Mouse (Mus musculus) neural tube, embryonic 12.5 days (tissue): ENCODE data around the gene Cops2. TPM values are rescaled to one million over a fixed set of nuclear protein-coding genes. Genes with fewer than 3 reads are reported as not detected.

Experiments used
- ATAC-seq: fragments of 200-750 bp; cut with Nextera tagmentation; 2 replicates; pipeline ENCODE4 v1.8.0; 2017; ENCODE audit warnings: low read depth, mild to moderate bottlenecking, moderate TSS enrichment, moderate library complexity; ENCODE audit not compliant: low FRiP score
- H3K27ac ChIP-seq: fragments of 300-500 bp; sonication (generic); 2 replicates; pipeline ENCODE4 v1.5.1; 2016
- H3K27me3 ChIP-seq: fragments of 300-500 bp; sonication (generic); replicated peaks from 2 replicates; pipeline ENCODE4 v1.6.1; 2016; ENCODE audit warnings: mild to moderate bottlenecking
- H3K36me3 ChIP-seq: fragments of 300-500 bp; sonication (generic); 2 replicates; pipeline ENCODE4 v1.6.1; 2016; ENCODE audit warnings: mild to moderate bottlenecking
- H3K4me1 ChIP-seq: fragments of 300-500 bp; sonication (generic); 2 replicates; pipeline ENCODE4 v1.6.1; 2016
- H3K4me2 ChIP-seq: fragments of 300-500 bp; sonication (generic); replicated peaks from 2 replicates; pipeline ENCODE4 v1.6.1; 2016; ENCODE audit warnings: mild to moderate bottlenecking
- H3K4me3 ChIP-seq: fragments of 300-500 bp; sonication (generic); 2 replicates; pipeline ENCODE4 v1.5.1; 2016
- H3K9ac ChIP-seq: fragments of 300-500 bp; sonication (generic); 2 replicates; pipeline ENCODE4 v1.6.1; 2016; ENCODE audit warnings: mild to moderate bottlenecking
- H3K9me3 ChIP-seq: fragments of 300-500 bp; sonication (generic); 2 replicates; pipeline ENCODE4 v1.6.1; 2016; ENCODE audit warnings: mild to moderate bottlenecking
- WGBS: fragments of 180-500 bp; shearing (Covaris S2); methylation state at CpG from one replicate; pipeline ENCODE4 v1.1.7; 2016; 5-methylcytosine and 5-hydroxymethylcytosine counted together
- polyA plus RNA-seq: library from polyadenylated mRNA; unstranded; fragments of >200 nt; fragmentation: Nextera tagmentation; extraction: Ambion mirVana; gene quantifications from 2 replicates; pipeline ENCODE4 v1.2.1, GENCODE M21; 2016

The Cops2 gene
- polyA plus RNA-seq, 1 experiment from 2014 or later: 83.4 TPM

DNA sequence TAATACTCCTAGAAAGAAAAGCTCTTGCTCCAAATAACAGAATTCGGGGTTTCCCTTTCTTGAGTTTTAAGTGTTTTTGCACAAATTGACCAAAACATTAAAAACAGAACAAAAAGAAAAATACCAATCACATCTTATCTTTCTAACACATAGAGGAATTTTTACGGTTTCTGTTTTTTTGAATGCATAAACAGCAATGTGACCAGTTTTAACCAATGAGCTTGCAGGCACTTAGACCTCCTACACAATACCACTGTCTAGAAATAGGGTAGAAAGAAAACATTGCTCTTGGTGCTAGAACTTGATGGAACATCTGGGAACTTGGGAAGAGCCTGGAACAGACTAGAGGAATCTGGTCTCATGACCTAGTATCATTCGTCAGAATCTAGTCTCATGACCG, 68.7 kb downstream of the Cops2 start:
- no peak overlapping the region for H3K4me3 ChIP-seq
- 91% methylated on average over 4 of the region's 4 CpGs for WGBS
- no peak overlapping the region for H3K9ac ChIP-seq
- no peak overlapping the region for H3K27ac ChIP-seq
- no peak for ATAC-seq
- H3K27me3 ChIP-seq: no peaks in the 10 kb centered on the region
- H3K4me1 ChIP-seq: no peaks in the 10 kb centered on the region
- H3K36me3 ChIP-seq: no peaks in the 10 kb centered on the region
- no peaks in the 10 kb centered on the region for H3K9me3 ChIP-seq
- no peak overlapping the region for H3K4me2 ChIP-seq

GRCm38 (mm10) chr2:125789265-125789664, 69.7 kb downstream of the Cops2 start:
- ATAC-seq: no peak
- Histone ChIP-seq H3K27ac (no peak overlapping the region), H3K27me3 (no peaks in the 10 kb centered on the region), H3K36me3 (no peaks in the 10 kb centered on the region), H3K9me3 (no peaks in the 10 kb centered on the region), H3K4me3 (no peak overlapping the region), H3K9ac (no peak overlapping the region), H3K4me1 (no peaks in the 10 kb centered on the region), H3K4me2 (no peak overlapping the region)
- 68% methylated on average over 5 of the region's 5 CpGs for WGBS

GRCm38 (mm10) chr2:125788785-125789184, 70.2 kb downstream of the Cops2 start:
- no peaks in the 10 kb centered on the region for H3K27me3 ChIP-seq
- no peak for ATAC-seq
- WGBS: 75% methylated on average over 3 of the region's 3 CpGs
- no peak overlapping the region for H3K4me3 ChIP-seq
- no peaks in the 10 kb centered on the region for H3K36me3 ChIP-seq
- no peak overlapping the region for H3K4me2 ChIP-seq
- no peaks in the 10 kb centered on the region for H3K4me1 ChIP-seq
- no peak overlapping the region for H3K9ac ChIP-seq
- no peaks in the 10 kb centered on the region for H3K9me3 ChIP-seq
- H3K27ac ChIP-seq: no peak overlapping the region

GRCm38 (mm10) chr2:125788351-125788750, 70.6 kb downstream of the Cops2 start:
- no peaks in the 10 kb centered on the region for H3K36me3 ChIP-seq
- ATAC-seq: no peak
- H3K9me3 ChIP-seq: no peaks in the 10 kb centered on the region
- H3K27me3 ChIP-seq: no peaks in the 10 kb centered on the region
- H3K4me2 ChIP-seq: no peak overlapping the region
- H3K4me1 ChIP-seq: no peaks in the 10 kb centered on the region
- H3K4me3 ChIP-seq: no peak overlapping the region
- no peak overlapping the region for H3K9ac ChIP-seq
- no peak overlapping the region for H3K27ac ChIP-seq

- no peak for ATAC-seq
- no peak overlapping the region for H3K4me2 ChIP-seq
- no peak overlapping the region for H3K27ac ChIP-seq
- WGBS: 78% methylated on average over 4 of the region's 4 CpGs
- no peak overlapping the region for H3K4me3 ChIP-seq
- H3K9me3 ChIP-seq: no peaks in the 10 kb centered on the region
- H3K9ac ChIP-seq: no peak overlapping the region
- no peaks in the 10 kb centered on the region for H3K36me3 ChIP-seq
- no peaks in the 10 kb centered on the region for H3K27me3 ChIP-seq
- H3K4me1 ChIP-seq: peaks cover 19% of the 10 kb centered on the region
Observed at GRCm38 (mm10) chr2:125785021-125785420, 73.9 kb downstream of the Cops2 start.

- Histone ChIP-seq H3K36me3 (no peaks in the 10 kb centered on the region), H3K4me2 (no peak overlapping the region), H3K27ac (no peak overlapping the region), H3K4me1 (peaks cover 21% of the 10 kb centered on the region), H3K27me3 (no peaks in the 10 kb centered on the region), H3K9ac (no peak overlapping the region), H3K4me3 (no peak overlapping the region), H3K9me3 (no peaks in the 10 kb centered on the region)
- ATAC-seq: no peak
- 71% methylated on average over 4 of the region's 4 CpGs for WGBS
Observed at GRCm38 (mm10) chr2:125784392-125784791, 74.5 kb downstream of the Cops2 start.

DNA sequence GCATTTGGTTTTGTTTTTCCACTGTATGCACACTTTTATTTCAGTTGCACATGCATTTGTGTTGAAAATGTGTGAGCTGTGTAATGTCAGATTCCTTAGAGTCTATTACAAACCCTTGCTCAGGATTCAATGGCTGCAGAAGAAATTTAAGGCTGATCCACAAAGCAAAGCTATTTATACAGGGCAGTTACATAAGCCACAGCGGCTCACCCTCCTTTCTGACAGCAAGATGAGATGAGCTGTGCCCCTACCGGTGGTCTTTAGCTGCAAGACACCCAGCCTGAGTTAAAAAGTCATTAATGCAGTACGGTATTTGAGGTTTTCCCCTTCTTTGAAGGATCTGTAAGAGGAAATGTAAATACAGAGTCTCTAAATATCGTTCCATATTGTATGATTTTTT, 75.1 kb downstream of the Cops2 start:
- H3K4me2 ChIP-seq: no peak overlapping the region
- no peaks in the 10 kb centered on the region for H3K9me3 ChIP-seq
- 0 out of 2 replicates have a peak overlapping the region, but pooled peaks have one; percentile 8 for H3K9ac ChIP-seq
- no peaks in the 10 kb centered on the region for H3K36me3 ChIP-seq
- WGBS: 61% methylated on average over 4 of the region's 4 CpGs
- no peak for ATAC-seq
- no peak overlapping the region for H3K4me3 ChIP-seq
- H3K27ac ChIP-seq: no peak overlapping the region
- H3K4me1 ChIP-seq: peaks cover 21% of the 10 kb centered on the region
- no peaks in the 10 kb centered on the region for H3K27me3 ChIP-seq

DNA sequence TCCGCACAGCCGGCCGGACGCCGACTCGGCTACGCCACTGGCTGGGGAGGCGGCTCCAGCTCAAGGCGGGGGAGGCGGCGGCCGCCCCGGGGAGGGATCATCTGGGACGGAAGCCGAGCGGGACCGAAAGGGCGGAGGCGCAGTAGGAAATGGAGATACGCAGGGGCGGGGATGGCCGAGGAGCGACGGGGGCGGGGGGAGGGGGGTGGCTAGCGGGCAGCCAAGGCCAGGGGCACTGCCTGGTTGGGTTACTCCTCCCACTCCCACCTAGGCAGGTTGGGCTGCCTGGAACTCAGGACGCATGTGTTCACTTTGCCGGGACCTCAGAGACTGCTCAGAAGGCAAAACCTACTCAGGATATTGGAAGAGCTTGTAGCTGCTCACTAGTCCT, 76.2 kb downstream of the Cops2 start, which contains the start of gene Secisbp2l:
Secisbp2l (minus strand) TSS at position 152 of the 391 bp plus-strand sequence.
- H3K4me3 ChIP-seq: peak within 1 kb of the TSS; percentile 93
- under 1% methylated on average over 27 of the region's 28 CpGs for WGBS
- peak within 1 kb of the TSS; percentile 91 for H3K9ac ChIP-seq
- H3K27ac ChIP-seq: peak within 1 kb of the TSS; percentile 70; the same call in 1 of the 2 replicates
- peaks cover 5% of the 10 kb centered on the region; the same call in 1 of the 2 replicates for H3K36me3 ChIP-seq
- peaks cover 21% of the 10 kb centered on the region for H3K4me1 ChIP-seq
- no peaks in the 10 kb centered on the region for H3K27me3 ChIP-seq
- H3K4me2 ChIP-seq: peak within 1 kb of the TSS; percentile 67
- no peaks in the 10 kb centered on the region for H3K9me3 ChIP-seq
- peak; percentile 94 for ATAC-seq

DNA sequence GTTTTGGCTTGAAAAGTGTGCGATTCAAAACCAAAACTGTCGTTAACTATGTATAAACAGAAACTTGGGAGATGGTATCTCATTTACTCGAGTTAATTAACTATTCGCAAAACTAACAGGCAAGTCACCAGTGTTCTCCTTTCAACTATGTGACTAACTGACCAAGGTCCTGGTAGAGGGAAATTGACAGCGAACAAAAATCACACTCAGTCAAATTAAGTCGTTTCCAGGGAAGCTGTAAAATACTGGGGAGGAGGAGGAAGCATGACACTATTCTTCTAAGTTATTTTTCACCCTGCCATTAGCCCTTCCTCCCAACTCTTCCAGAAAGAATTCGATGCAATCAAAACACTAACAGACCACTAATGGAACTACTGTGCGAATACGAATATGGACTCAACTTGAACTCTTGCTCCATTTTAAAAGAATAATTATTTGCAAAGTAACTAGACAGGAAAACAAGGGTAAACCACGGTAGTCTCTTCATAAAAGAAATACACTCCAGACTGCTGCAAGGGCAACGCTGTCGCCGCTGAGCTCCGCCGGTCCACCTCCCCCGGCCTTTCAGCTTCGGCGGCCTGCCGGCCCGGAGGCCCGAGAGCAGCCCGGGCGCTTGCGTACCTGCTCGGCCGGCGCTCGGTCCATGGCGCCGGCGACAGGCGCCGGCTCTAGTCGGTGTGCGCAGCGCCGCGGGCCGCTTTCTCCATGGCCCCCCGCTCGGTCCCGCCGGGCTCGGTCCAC, 76.8 kb downstream of the Cops2 start:
- H3K27ac ChIP-seq: peak overlapping the region; percentile 70; the same call in 1 of the 2 replicates
- H3K9me3 ChIP-seq: no peaks in the 10 kb centered on the region
- H3K27me3 ChIP-seq: no peaks in the 10 kb centered on the region
- H3K36me3 ChIP-seq: peaks cover 5% of the 10 kb centered on the region; the same call in 1 of the 2 replicates
- peaks cover 21% of the 10 kb centered on the region for H3K4me1 ChIP-seq
- 4% methylated on average over 44 of the region's 44 CpGs for WGBS
- peak overlapping the region; percentile 91 for H3K9ac ChIP-seq
- peak overlapping the region; percentile 67 for H3K4me2 ChIP-seq
- peak; percentile 13; the same call in 1 of the 2 replicates for ATAC-seq
- H3K4me3 ChIP-seq: peak overlapping the region; percentile 93

DNA sequence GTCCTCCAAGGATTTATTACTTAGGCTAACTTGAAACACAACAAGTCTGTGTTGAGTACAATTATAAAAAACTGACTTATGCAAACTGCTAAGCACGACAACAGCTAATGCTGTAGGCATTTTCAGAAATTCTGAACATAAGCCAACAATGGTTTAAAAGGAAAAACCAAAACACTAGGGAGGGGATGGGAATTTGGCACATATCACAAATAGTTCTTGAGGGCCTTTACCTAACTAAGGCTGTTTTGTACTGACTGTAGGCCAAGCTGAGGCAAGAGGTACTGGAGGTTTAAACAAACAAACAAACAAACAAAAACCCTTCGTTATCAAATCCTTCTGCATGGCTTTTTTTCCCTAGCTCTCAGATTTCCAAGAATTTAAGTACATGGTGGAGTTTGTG, 77.9 kb downstream of the Cops2 start:
- 87% methylated on average over 2 of the region's 2 CpGs for WGBS
- H3K9ac ChIP-seq: no peak overlapping the region
- H3K36me3 ChIP-seq: peaks cover 5% of the 10 kb centered on the region; the same call in 1 of the 2 replicates
- no peaks in the 10 kb centered on the region for H3K27me3 ChIP-seq
- ATAC-seq: no peak
- peak overlapping the region; percentile 67 for H3K4me2 ChIP-seq
- no peaks in the 10 kb centered on the region for H3K9me3 ChIP-seq
- no peak overlapping the region for H3K4me3 ChIP-seq
- peaks cover 21% of the 10 kb centered on the region for H3K4me1 ChIP-seq
- H3K27ac ChIP-seq: no peak overlapping the region

Other genes with a start within 250 kb of the Cops2 start
- 6.0 and 6.6 TPM in 2 replicates for gene Cep152, start 234.0 kb downstream of the Cops2 start, polyA plus RNA-seq
- 351 and 393 TPM in 2 replicates for gene Eid1, start 186.0 kb downstream of the Cops2 start, polyA plus RNA-seq
- 3.7 and 5.2 TPM in 2 replicates for gene Shc4, start 135.0 kb downstream of the Cops2 start, polyA plus RNA-seq
- gene Secisbp2l, start 76.3 kb downstream of the Cops2 start, polyA plus RNA-seq: 29.3 and 31.6 TPM in 2 replicates
- gene Galk2, start within 50 bp of the Cops2 start, polyA plus RNA-seq: 26.6 and 29.0 TPM in 2 replicates
- gene Fgf7, start 175.5 kb upstream of the Cops2 start, polyA plus RNA-seq: 0.93 and 1.2 TPM in 2 replicates